Mouse (Mus musculus): ENCODE data around the gene Mfn2.

- TF ChIP-seq POLR2A (IDR thresholded peaks at IDR 0.05; ENCODE audit: insufficient read depth, low read depth, low read length) (no peak), CTCF (IDR thresholded peaks at IDR 0.05; ENCODE audit: insufficient read depth, low read depth, low read length) (no peak)
These were observed 16.5 kb upstream of the Mfn2 start for GRCm38 (mm10) chr4:147920973-147921372.
